In genomic region chr2:158369474-158370172, GRCm38 (mm10) we compare ENCODE assay signal across 19 mouse cellular contexts.
"Had no signal": no experiment of that assay in that cellular context is flagged by ENCODE, and none has a peak within 500 bp of the region (broad histone marks: within the 10 kb centered on the region; RNA-seq: fewer than 3 reads in every experiment).

No protein-coding gene starts in this region.

- H3K27me3 ChIP-seq: stomach, embryonic 15.5 days had no signal

- DNase-seq: layer of hippocampus, adult 9-11 months; liver; liver, postnatal 0 days; midbrain, embryonic 14.5 days; retina, postnatal 1 day; right cerebral cortex, postnatal 25 days; spleen, adult 18-20 months; thymus, adult 2 months; thymus, postnatal 14 days; thymus, postnatal 4 days had no signal

- H3K9ac ChIP-seq: limb, embryonic 13.5 days; liver, embryonic 14.5 days; liver, postnatal 0 days; lung, embryonic 14.5 days; neural tube, embryonic 13.5 days; stomach, embryonic 15.5 days had no signal

- H3K36me3 ChIP-seq: limb, embryonic 10.5 days; limb, embryonic 13.5 days; midbrain, embryonic 10.5 days; neural tube, embryonic 13.5 days; stomach, embryonic 15.5 days had no signal

- H3K4me2 ChIP-seq: limb, embryonic 13.5 days; lung, embryonic 14.5 days; neural tube, embryonic 13.5 days; stomach, embryonic 15.5 days had no signal

- H3K4me1 ChIP-seq: limb, embryonic 10.5 days; limb, embryonic 13.5 days; neural tube, embryonic 13.5 days; stomach, embryonic 15.5 days had no signal

- ATAC-seq: liver, postnatal 0 days had no signal

- H3K4me3 ChIP-seq: layer of hippocampus, adult 2 months; limb, embryonic 10.5 days; limb, embryonic 13.5 days; megakaryocyte, embryonic 14.5 days; midbrain, embryonic 10.5 days; neural tube, embryonic 13.5 days; stomach, embryonic 15.5 days had no signal

- H3K27ac ChIP-seq: layer of hippocampus, adult 2 months; limb, embryonic 10.5 days; limb, embryonic 13.5 days; liver, embryonic 14.5 days; neural tube, embryonic 13.5 days; stomach, embryonic 15.5 days had no signal

- H3K9me3 ChIP-seq: limb, embryonic 10.5 days; limb, embryonic 13.5 days; midbrain, embryonic 10.5 days; neural tube, embryonic 13.5 days; stomach, embryonic 15.5 days had no signal
